Mouse (Mus musculus): ENCODE measurements around the gene Ttll8.

The Ttll8 gene

GRCm38 (mm10) chr15:88860781-88861180, 93.4 kb downstream of the Ttll8 start:
- no peak for DNase-seq (ENCODE audit: low spot score in 2 of 2)

- DNase-seq (ENCODE audit: low spot score in 2 of 2), result no peak
Observed at GRCm38 (mm10) chr15:88859206-88859970, 94.8 kb downstream of the Ttll8 start.

DNA sequence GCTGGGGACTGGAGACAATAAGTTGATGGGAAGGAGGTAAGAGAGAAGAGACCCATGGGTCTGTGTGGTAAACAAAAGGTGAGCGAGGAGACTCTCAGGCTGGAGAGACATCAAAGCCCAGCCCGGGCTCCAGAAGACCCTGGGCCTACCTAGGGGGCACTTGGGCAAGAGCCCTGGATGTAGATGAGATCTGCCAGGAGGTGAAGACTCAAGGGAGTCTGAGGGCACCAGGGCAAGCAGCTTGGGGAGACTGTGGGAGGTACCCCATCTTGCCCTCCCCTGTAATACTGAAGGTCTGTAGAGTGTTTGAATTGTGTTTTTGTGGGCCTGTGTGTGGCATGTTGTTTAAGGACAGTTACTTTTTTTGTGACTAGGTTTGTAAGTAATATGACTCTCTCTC, 95.5 kb downstream of the Ttll8 start:
- no peak for DNase-seq (ENCODE audit: low spot score in 2 of 2)

GRCm38 (mm10) chr15:88858141-88858541, 96.1 kb downstream of the Ttll8 start:
- DNase-seq (ENCODE audit: low spot score in 2 of 2), result no peak

GRCm38 (mm10) chr15:88857361-88857760, 96.9 kb downstream of the Ttll8 start:
- DNase-seq (ENCODE audit: low spot score in 2 of 2), result no peak

- DNase-seq (ENCODE audit: low spot score in 2 of 2), result no peak
Observed at GRCm38 (mm10) chr15:88856613-88857012, 97.6 kb downstream of the Ttll8 start.

- no peak for DNase-seq (ENCODE audit: low spot score in 2 of 2)
Observed at GRCm38 (mm10) chr15:88855896-88856417, 98.3 kb downstream of the Ttll8 start.

- no peak for DNase-seq (ENCODE audit: low spot score in 2 of 2)
Observed at GRCm38 (mm10) chr15:88854969-88855830, 99.0 kb downstream of the Ttll8 start.

DNA sequence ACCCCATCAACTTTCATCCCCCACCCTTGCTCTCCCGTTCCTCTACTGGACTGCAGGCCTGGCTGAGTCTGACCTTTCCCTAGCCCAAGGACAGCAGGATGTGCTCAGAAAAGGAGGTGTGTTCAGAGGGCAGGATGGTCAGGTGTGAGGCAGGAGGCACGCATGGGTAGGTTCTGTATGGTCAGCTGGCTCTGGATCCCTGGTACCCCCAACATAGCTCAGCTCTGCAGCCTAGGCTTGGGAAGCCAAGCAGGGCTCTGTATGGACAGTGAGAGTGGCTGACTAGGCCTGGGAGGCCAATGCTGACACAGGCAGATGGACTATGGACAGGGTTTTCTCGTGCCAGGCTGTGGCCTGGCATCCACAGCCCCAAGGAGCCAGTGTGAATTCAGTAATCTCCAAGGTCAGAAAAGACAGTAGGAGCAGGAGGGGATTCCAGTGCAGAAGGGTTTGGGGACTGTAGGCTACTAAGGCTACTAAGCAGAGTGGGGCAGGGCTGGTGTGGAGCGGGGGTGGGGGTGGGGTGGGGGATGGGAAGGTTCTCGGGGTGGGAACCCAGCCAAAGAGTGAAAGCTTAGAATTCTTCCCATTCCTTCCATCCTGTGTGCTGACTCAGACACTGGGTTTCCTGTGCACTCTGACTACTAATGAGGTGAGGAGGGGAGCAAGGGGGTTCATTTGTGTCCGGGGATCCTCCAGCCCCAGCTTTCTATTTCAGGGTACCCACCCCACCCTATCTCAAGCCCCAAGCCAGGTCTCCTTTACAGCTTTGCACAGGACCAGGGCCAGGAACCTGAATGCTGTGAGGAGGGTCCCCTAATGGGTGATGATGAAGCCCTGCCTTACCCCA, 99.9 kb downstream of the Ttll8 start:
- no peak for DNase-seq (ENCODE audit: low spot score in 2 of 2)

DNA sequence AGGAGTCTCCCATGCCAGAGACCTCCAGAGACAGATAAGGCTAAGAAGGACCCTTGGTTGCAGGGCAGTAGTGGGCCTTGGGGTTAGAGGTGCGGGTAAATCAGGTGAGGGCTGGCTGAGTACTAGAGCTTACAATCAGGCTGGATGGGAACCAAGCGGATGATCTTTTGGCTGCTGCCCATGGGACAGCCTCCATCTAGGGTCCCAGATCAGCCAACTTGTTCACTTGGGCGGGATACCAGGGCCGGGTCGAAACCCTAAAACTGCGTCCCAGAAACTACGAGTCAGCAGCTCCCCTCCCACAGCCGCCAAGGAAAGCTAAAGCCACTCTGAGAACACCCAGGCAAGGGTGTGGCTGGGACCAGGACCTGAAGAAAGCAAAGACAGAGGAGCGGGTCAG, 101.1 kb downstream of the Ttll8 start:
- no peak for DNase-seq (ENCODE audit: low spot score in 2 of 2)

GRCm38 (mm10) chr15:88851507-88852149, 102.6 kb downstream of the Ttll8 start:
- no peak for DNase-seq (ENCODE audit: low spot score in 2 of 2)

DNA sequence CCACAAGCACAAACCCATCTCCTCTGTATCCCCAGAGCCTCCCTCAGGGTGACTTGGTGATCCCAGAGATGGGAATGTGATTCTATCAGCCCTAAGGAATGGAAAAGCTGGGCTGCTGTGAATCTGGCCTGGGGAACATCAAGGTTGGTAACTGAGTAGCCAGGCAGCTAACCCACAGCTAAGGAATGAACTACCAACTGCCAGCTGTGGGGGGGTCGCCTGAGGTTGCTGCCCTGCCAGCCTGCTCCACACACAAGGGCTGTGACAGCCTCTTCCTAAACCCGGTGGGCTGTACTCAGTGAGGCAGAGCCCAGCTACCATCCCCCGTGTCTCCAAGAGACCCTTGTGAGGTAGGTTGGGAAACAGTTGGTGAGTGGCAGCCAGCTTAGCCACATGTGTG, 103.1 kb downstream of the Ttll8 start:
- DNase-seq (ENCODE audit: low spot score in 2 of 2), result no peak

GRCm38 (mm10) chr15:88850146-88850826, 103.9 kb downstream of the Ttll8 start:
- no peak for DNase-seq (ENCODE audit: low spot score in 2 of 2)

- DNase-seq (ENCODE audit: low spot score in 2 of 2), result no peak
Observed at GRCm38 (mm10) chr15:88849621-88850020, 104.6 kb downstream of the Ttll8 start.

DNA sequence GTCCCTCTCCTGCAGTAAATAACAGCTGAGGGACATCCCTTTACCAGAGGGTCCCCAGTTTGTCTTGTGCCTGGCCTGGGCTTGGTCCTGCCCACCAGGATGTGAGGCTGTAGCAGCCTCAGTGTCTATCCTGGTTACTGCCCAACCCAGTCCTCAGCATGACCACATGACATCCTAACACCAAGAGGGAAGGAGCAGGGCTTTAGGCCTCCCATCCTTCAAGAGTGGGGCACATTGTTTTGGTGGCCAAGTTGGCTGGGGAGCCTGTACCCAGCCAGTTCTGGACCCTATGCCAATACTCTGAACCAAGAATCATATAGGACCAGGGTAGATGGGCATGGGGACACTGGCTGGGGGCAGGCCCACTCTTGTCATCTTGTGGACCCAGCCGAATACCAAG, 105.6 kb downstream of the Ttll8 start:
- no peak for DNase-seq (ENCODE audit: low spot score in 2 of 2)

- no peak for DNase-seq (ENCODE audit: low spot score in 2 of 2)
Observed at GRCm38 (mm10) chr15:88844966-88845365, 109.3 kb downstream of the Ttll8 start.

GRCm38 (mm10) chr15:88843486-88844097, 110.6 kb downstream of the Ttll8 start:
- DNase-seq (ENCODE audit: low spot score in 2 of 2), result no peak

- no peak for DNase-seq (ENCODE audit: low spot score in 2 of 2)
Observed at GRCm38 (mm10) chr15:88842300-88842673, 111.9 kb downstream of the Ttll8 start.

- no peak for DNase-seq (ENCODE audit: low spot score in 2 of 2)
Observed at GRCm38 (mm10) chr15:88841580-88842299, 112.5 kb downstream of the Ttll8 start.

DNA sequence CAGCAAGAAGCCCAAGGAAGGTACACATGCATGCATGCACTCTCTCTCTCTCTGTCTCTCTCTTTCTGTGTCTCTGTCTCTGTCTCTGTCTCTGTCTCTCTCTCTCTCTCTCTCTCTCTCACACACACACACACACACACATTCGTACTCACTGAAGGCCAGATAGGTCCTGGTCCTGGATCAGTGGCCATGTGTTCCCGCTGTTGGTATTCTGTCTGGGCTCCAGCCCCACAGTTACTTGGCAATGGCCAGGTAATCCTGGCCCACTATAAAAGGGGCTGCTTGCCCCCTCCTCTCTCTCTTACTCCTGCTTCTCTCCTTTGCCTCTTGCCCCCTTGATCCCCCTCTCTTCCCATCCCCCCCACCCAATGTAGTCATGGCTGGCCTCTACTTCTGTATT, 113.1 kb downstream of the Ttll8 start:
- DNase-seq (ENCODE audit: low spot score in 2 of 2), result no peak
